Mouse (Mus musculus): Measurements from ENCODE around the gene Ccdc142. TPM values are rescaled to one million over a fixed set of nuclear protein-coding genes. Genes with fewer than 3 reads are reported as not detected.

The Ccdc142 gene
- total RNA-seq, 4 experiments from 2014 or later: 1.1 to 2.3 (median 1.3) TPM; not detected in 1

DNA sequence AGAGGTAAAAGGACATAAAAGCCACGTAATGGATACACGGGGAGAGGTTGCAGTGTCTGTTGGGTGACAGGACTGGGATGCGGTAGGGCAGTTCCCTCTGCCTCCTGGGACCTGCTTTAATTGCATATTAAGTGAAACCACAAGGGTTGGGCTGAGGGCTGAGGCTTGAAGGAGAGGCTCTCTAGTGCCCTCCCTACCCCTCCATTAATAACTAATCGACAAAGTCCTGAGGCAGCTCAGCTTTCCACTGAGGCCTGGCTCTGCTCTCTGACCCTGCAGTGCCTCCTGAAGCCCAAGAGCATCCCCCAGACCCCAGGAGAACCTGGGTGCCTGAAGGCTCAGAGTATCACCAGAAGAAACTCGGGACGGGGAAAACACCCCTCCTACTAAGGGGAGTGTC, 16.9 kb upstream of the Ccdc142 start:
- DNase-seq (ENCODE audit: low spot score in 2 of 2): no peak

DNA sequence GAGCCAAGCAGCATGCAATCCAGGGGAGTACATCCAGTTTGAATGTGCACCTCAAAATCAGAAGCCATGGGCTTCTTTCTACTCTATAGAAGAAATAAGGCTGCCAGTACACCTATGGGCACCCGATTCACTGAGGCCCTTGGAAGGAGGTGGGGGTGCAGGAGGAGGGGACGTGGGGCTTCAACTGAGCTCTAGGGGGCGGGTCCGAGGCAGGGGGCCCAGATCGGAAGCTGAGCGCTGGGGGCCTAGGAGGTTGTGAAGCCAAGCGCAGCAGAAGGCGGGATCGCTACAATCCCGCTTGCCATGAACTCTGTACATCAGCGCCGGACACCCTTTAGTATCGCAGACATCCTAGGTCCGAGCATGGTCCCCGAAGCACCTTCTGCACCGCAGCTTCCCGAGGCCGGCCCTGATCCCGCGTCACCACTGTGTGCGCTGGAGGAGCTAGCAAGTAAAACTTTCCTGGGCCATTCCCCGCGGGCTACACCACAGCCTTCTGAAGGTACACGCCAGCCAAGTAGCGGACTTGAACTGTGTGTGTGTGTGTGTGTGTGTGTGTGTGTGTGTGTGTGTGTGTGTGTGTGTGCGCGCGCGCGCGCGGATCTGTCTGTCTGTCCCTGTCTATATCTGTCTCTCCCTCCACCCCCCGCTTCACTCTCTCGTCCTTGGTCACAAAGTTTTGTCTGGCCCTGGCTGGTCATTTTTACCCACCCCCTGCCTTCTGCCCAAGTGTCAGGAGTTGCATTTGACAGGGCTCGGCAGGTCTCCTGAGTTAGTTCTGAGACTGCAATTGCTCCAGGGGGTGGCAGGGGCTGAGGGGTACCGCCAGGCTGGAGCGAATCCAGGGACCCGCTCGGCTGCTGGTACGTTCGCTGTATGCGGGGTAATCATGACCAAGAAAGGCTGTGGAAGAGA, 15.0 kb upstream of the Ccdc142 start, which contains the start of gene Lbx2:
TSS of gene Lbx2 (plus strand) at position 247 of the 915 bp plus-strand sequence.
- DNase-seq (ENCODE audit: low spot score in 2 of 2): no peak

DNA sequence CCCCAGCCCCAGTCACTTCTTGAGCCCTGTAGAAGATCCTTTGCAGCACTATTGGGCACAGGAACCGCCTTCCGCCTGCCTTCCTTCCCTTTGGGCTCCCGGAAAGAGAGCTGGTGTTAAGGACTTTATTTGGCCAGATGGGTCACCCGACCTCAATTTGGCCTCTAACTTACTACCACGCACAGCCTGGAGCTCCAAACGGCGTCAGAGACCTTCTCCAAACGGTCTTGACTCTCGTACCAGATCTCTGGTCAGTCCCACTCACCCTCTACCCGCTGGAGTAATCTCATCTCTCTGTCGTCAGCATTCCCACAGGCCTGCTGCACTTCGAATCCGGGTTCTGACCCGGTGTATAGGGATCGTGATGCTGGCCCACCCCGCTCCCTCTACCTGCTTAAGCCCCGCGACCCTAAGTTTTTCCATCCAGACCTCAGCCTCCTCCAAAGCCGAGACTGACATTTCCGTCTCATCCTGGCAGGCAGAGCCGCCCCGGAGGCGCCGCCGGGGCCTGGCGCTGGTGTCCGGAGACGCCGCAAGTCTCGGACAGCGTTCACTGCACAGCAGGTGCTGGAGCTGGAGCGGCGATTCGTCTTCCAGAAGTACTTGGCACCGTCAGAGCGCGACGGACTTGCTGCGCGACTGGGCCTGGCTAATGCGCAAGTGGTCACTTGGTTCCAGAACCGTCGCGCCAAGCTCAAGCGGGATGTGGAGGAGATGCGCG, 14.0 kb upstream of the Ccdc142 start:
- DNase-seq (ENCODE audit: low spot score in 2 of 2): peak in 1 of 2 experiments; percentile 51

DNA sequence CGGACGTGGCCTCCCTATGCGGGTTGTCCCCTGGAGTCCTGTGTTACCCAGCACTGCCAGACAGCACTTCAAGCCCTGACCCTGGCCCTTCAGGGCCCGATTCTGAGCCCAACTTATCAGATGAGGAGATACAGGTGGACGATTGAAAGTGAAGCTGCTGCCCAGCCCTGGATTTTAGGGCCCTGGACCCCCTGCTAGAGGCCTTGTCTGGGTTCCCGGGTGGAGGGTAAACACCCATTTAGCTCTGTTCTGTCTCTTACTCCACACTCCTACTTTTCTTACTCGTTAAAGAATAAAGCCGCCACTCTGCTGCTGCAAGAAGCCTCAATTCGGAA, 13.5 kb upstream of the Ccdc142 start:
- DNase-seq (ENCODE audit: low spot score in 2 of 2): no peak

DNA sequence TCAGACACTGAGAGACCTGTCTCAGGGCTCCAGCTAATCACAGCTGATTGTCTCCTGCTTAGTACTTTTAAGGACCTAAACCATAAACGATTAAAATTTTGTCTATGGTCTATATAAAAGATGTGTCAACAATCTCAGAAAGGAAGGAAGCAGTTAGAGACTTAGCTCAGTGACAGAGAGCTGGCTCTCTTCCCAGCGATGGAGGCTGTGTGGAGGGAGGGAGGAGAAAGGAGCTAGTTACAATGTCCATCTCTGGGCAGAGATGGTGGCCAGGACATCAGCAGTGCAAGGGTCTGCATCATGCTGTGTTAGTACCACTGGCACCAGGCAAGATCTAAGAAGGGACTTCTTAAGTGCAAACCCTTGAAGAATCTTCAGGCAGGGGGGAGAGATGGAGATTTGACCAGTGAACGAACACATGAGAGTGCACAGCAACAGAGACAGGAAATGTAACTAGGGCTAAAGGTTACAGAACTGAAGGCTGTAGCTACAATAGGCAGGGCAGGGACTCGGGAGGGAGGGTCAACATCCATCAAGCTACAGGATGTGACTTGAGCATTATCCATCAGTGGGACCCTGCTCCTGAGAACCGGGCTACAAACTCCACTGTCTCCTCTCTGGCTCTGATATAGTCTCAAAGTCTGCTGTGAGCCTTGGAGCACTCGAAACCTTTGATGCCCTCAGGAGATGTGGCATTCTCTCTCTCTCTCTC, 8.8 kb upstream of the Ccdc142 start:
- no peak for DNase-seq (ENCODE audit: low spot score in 2 of 2)

DNA sequence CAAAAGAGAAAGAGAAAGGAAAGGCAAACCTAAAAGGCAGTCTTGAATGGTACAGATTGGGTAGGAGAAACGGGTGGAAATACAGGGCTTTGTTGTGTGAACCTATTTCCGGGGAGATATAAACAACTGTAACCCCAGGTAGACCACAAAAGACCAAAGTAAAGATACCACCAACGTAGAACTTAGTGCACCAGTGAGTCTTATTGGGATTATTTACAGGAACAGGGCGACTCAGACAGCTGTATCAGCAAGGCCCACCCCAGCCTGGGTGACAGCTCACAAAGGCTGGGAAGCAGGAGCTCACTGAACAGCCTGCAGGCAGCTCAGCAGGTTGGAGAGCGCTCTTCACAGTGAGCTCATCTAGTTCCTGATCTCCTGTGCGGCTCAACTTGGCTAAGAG, 5.4 kb upstream of the Ccdc142 start:
- no peak for DNase-seq (ENCODE audit: low spot score in 2 of 2)

DNA sequence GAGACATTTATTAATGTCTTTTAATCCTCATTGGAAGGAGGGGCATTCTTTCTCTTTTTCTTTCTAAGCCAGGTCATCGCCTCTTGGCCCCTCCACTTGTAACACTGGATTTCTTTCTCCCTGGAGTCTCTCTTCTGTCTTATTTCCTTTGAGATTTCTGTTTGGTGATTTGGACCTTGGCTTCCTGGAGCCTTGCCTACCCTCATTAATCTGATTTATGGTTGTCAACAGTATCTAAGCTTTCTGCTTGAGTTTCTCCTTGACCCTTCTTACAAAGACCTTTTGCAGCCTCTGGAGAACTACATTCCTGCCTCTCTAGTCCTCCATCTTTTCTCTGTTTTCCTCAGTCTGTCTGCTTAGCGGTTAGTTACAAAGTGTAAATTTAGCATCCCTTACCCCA, 3.0 kb upstream of the Ccdc142 start:
- DNase-seq (ENCODE audit: low spot score in 2 of 2): no peak

DNA sequence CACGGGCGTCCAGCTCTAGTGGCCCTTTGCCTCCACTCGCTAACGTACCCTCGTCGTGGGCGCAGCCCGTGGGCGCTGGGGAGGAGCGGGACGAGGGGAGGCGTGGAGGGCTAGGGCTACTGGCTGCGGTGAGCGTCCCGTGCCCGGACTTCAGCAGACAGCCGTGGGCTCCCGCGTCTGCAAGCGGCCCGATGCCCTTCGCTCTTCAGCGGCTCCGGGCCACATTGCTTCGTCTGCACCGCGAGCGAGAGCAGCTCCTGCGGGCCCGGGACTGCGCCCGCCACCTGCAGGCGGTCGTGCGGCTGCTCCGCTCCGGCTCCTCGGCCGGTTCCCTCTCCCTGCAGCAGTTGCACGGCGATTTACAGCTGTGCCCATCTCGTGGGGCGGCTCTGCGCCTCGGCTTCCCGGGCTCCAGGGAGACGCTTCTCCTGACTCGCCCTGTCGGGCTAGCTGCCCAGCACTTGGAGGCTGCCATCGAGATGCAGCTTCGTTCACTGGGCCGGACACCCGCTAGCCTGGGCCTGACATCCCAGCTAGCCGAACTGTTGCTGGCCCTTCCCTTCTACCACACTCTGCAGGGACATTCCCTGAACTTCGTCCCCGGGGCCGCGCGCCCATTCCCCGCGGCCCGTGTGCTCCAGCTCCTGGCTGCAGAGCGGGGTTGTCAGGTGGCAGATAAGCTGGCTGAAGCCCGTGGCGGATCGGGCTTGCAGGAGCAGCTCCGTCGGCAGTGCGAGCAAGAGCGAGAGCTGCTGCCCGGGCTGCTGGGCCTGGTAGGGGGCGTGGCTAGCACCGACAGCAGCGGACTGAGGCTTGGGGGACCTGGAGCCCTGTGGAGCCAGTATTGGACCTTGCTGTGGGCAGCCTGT, 521 bp downstream of the Ccdc142 start:
- DNase-seq (ENCODE audit: low spot score in 2 of 2): peak in 1 of 2 experiments; percentile 36

DNA sequence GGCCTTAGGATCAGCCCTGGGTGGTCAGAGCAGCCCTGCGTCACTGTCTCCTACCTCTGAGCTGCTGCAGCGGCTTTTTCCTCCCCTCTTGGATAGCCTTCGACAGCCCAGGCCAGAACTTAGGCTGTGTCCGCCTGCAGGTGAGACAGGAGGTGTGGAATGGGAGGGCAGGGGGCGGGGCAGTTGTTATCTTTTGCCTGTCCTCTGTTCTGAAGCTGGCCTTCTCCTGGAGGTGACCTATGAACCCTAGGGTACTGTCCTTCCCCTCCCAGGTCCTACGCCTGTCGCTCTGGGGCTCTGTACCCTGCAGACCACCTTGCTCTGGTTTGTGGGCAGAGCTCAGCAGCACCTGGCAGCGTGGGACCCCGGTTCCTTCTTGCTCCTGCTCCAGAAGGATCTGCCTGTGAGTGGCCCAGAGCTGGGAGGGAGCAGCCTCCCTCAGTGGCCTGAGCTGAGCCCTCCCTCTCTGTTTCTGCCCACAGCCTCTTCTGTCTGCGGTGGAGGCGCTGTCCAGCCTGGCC, 1.8 kb downstream of the Ccdc142 start:
- no peak for DNase-seq (ENCODE audit: low spot score in 2 of 2)

DNA sequence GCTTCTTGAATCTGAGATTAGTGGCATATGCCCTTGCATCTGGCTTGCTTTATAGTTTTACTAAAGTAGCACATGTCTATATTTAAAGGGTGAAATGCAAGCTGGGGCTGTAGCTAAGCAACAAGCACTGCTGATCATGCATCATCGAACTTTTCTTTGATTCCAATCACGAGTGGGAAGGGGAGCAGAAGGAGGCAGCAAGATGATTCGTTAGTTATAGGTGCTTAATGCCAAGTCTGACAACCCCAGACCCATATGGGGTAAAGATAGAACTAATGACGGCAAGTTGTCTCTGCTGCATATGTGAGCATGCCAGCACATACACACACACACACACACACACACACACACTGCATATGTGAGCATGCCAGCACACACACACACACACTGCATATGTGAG, 2.8 kb downstream of the Ccdc142 start:
- DNase-seq (ENCODE audit: low spot score in 2 of 2): no peak

DNA sequence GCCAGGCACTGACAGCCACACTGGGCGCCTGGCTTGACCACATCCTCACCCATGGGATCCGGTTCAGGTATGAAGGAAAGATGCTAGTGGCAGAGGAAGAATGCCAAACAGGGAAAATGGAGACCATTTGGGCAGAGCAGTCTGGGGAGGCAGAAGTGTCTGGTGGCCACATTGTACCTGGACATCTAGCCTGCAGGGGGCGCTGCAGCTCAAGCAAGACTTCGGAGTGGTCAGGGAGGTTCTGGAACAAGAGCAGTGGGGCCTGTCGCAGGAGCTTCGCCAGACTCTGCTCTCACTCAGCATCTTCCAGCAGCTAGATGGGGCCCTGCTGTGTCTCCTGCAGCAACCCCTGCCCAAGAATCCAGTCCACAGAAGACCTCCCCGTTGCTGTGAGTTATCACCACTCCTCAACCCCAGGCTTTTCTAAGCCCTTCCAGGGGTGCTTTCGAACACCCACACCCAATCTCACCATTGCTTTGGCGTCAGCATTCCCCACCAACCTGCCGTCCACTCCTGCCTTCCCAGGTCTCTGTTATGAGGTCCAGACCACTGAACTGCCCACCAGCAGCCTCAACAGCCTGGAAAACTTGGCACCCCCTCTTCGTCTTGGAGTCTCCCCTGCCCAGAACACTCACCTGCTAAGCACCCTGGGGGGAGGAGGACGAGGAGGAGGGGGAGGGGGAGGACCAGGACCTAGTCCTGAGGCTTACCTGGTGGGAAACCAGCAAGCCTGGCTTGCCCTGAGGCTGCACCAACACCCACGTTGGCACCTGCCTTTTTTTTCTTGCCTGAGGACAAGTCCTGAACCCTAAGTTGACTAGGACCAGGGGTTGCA, 6.4 kb downstream of the Ccdc142 start:
- peak in 1 of 2 experiments; percentile 69 for DNase-seq (ENCODE audit: low spot score in 2 of 2)

DNA sequence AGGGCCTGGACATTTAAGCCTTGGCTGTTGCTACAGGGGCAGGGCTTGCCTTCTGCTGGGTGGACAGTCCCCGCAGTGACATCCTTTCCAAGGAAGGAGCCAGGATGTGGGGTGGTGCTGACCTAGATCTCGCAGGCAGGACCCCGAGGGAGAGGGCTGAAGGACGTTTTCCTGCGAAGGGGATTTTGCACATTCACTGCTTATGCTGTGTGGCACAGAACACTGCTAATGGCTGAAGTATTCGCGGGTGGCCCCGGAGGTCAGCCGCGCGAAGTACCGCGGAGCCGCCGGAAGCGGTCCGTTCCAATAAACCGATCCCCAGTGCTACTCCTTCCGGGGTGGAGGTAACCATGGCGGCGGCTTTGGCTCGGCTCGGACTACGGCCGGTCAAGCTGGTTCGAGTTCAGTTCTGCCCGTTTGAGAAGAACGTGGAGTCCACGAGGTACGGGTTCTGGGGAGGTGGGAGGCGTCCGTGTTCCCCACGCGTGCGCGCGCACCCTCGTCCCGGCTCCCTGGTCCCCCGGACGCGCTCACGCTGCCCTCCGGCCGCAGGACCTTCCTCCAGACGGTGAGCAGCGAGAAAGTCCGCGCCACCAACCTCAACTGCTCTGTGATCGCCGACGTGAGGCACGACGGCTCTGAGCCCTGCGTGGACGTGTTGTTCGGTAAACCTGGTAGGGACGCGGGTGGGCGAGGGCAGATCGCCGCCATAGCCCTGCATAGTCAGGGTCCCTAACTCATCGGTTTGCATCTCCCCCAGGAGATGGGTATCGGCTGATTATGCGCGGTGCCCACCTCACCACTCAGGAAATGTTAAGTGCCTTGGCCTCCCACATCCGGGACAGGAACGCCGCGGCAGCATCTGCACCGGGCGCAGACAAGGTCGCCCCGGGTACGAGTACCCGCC, 7.6 kb downstream of the Ccdc142 start, which contains the start of gene Mrpl53:
TSS of gene Mrpl53 (plus strand) at position 279 of the 907 bp plus-strand sequence.
- DNase-seq (ENCODE audit: low spot score in 2 of 2): peak; percentile 65 to 75

DNA sequence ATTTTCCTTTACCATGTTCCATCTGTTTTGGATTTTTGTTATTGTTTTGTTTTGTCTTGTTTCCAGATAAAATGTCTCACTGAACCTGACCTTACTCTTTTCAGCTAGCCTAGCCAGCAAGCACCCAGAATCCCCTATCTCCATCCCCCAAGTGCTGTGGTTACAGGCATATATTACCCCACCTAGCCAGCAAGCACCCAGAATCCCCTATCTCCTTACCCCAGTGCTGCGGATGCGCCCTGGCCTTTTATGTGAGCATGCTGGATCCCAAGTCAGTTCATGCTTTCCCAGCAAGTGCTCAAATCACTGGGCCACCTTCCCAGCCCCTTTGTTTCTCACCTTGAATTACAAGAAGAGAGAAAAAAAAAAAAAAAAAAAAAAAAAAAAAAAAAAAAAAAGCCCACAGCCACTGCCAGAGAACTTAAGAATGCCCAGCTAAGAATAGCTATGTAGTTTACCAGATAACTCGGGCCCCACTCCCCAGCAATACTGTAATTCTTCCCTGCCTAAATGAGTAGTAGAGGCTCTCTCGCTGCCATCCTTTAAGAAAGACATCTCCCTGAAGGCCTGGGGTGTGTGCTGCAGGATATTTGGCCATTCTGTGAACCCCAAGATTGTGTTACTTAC, 10.2 kb downstream of the Ccdc142 start:
- DNase-seq (ENCODE audit: low spot score in 2 of 2): no peak

DNA sequence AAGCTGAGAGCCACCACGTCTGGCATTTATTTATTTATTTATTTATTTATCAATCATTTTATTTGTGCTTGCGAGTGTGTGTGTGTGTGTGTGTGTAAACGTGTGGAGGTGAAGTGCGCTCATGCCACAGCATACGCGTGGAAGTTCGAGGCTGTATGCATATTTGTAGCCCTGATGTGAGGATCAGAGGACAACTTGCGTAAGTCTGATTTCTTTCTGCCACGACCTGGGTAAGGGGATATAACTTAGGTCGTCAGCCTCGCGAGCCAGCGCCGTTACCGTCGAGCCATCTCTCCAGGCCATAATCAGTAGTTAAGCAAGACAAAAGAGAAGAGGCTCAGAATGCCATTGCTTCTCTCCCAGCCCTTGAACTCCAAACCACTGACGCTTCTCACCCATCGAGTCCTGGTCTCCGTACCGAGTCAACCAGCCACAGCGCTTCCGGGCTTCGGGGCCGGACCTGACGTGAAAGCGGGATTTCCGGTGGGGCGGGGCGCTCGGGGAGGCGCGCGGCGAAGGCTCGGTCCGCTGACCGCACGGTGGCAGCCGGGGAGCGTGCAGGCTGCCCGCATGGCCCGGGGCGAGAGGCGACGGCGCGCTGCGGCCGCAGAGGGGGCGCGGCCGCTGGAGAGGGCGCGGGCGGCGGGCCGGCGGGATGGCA, 13.7 kb downstream of the Ccdc142 start, which contains the start of gene Mogs:
TSS of gene Mogs (plus strand) at position 486 of the 661 bp plus-strand sequence.
- peak; percentile 87 for DNase-seq (ENCODE audit: low spot score in 2 of 2)

DNA sequence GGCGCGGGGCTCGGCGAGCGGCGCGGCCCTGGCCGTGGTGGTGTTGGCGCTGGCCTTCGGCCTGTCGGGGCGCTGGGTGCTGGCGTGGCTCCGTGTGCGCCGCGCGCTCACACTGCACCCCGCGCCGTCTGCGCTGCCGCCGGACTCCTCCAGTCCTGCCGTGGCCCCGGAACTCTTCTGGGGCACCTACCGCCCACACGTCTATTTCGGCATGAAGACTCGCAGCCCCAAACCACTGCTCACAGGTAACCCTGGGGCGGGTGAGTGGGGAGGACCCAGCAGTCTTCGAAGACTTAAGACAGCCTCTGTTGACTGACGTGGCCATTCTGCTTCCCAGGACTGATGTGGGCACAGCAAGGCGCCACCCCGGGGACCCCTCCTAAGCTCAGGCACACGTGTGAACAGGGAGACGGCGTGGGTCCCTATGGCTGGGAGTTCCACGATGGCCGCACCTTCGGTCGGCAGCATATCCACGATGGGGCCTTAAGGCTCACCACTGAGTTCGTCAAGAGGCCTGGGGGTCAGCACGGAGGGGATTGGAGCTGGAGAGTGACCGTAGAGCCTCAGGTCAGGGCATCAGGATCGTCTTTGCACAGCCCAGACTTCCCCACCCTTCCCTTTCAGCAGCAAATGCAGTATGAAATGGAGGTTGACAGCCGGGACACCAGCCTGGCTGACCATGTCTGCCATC, 14.4 kb downstream of the Ccdc142 start:
- no peak for DNase-seq (ENCODE audit: low spot score in 2 of 2)

DNA sequence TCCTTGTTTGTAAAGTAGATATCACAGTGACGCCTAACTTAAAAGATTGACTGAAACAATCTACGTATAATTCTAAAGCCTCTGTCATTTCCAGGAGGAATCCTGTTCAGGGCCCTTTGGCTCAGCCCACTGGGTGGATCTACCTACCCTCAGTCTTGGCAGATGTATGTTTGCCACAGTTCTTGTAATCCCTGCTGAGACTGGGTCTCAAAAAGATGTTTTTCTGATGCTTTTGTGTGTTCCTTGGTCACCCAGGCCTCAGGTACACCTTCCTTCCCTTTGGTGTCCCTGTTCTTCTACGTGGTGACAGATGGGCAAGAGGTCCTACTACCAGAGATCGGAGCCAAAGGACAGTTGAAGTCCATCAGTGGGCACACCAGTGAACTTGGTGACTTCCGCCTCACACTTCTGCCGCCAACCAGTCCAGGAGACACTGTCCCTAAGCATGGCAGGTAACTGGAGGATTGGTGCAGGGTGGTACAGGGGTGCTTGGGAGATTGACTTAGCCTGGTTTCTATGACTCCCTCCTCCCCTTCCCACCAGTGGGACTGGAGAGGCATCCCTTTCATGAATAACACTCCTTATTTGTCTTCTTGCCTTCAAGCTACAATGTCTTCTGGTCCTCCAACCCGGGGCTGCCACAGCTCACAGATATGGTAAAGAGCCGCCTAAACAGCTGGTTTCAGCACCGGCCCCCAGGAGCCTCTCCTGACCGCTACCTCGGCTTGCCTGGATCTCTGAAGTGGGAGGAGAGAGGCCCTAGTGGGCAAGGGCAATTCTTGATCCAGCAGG, 15.2 kb downstream of the Ccdc142 start:
- DNase-seq (ENCODE audit: low spot score in 2 of 2): no peak
